Mouse (Mus musculus) embryo, embryonic 11 days (tissue): ENCODE measurements around the gene Phactr2.
A peak's percentile ranks its signal among the peaks of the same experiment; 100 is the strongest.

Experiments used
- DNase-seq: peaks from one replicate; pipeline ENCODE4 v3.0.0-alpha.2; 2015

Gene Phactr2

DNA sequence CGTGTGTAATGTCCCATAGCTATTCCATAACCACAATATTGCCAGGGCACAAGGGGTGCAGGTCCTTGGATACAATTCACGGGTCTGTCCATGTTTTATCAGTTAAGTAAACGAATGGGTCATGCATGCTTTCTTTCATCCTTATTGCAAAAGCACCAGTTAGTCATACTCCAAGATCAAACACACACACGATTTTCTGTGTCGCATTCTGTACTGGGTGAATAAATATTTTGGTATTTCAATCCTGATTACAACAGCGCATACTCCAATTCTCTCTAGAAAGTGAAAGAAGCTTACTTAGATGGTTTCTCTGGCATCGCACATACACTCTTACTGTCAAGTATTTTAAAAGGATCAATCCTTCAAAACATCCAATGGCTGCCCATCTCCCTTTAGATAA, 203.9 kb downstream of the Phactr2 start:
- DNase-seq: no peak

GRCm38 (mm10) chr10:13259251-13259650, 215.0 kb downstream of the Phactr2 start:
- DNase-seq: no peak

GRCm38 (mm10) chr10:13256196-13256595, 218.0 kb downstream of the Phactr2 start:
- DNase-seq: peak; percentile 22

GRCm38 (mm10) chr10:13250280-13250679, 223.9 kb downstream of the Phactr2 start:
- DNase-seq: no peak

DNA sequence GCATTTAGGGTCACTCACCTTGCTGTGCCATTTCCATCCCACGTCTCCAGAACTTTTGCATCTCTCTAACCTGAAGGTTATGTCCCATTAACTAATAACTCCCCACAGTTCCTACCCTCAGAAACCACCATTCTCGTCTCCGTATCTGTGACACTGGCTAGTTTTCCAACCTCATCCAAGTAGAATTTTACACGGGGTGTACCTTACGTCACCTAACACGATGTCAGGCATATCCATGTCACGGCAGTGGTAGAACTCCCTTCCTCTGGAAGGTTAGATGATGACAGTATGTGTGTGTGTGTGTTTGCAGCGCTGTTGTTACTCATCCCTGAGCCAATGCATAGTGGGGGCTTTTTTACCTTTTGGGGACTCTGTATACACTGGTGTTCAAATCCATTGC, 225.1 kb downstream of the Phactr2 start:
- no peak for DNase-seq

- DNase-seq: no peak
Measured at GRCm38 (mm10) chr10:13245714-13246113, 228.5 kb downstream of the Phactr2 start.

- peak; percentile 4 for DNase-seq
Measured at GRCm38 (mm10) chr10:13244192-13244591, 230.0 kb downstream of the Phactr2 start.

- no peak for DNase-seq
Measured at GRCm38 (mm10) chr10:13240431-13240830, 233.8 kb downstream of the Phactr2 start.

GRCm38 (mm10) chr10:13238188-13238587, 236.0 kb downstream of the Phactr2 start:
- DNase-seq: no peak

GRCm38 (mm10) chr10:13236866-13237265, 237.3 kb downstream of the Phactr2 start:
- no peak for DNase-seq

- DNase-seq: no peak
Measured at GRCm38 (mm10) chr10:13234503-13234902, 239.7 kb downstream of the Phactr2 start.

- DNase-seq: no peak
Measured at GRCm38 (mm10) chr10:13233941-13234340, 240.3 kb downstream of the Phactr2 start.

DNA sequence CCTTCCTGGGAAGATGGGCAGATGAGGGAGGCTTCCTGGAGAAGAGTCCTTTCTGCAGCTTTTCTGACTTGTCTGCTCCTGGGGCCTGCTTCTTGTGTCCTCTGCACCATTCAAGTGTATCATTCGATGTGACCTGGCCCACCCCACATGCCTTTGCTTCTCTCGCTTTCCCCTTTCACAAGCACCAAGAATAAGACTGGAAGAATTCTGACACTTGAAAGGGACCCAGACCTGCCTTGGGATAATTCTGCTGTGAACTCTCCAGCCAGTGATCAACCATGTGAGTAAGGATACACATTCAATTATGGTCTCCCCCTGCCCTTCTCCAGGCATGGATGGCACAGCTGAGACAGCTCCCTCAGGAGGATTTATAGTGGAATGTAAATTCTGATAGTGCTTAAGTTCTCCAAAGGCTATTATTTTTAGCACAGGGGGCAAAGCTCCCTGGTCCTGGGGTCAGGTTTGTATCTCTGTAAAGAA, 241.0 kb downstream of the Phactr2 start:
- no peak for DNase-seq

- peak; percentile 16 for DNase-seq
Measured at GRCm38 (mm10) chr10:13232443-13233142, 241.6 kb downstream of the Phactr2 start.

- no peak for DNase-seq
Measured at GRCm38 (mm10) chr10:13230716-13231115, 243.5 kb downstream of the Phactr2 start.

- no peak for DNase-seq
Measured at GRCm38 (mm10) chr10:13225377-13226063, 248.7 kb downstream of the Phactr2 start.

GRCm38 (mm10) chr10:13222135-13222534, 252.1 kb downstream of the Phactr2 start:
- no peak for DNase-seq

- DNase-seq: no peak
Measured at GRCm38 (mm10) chr10:13220061-13220460, 254.2 kb downstream of the Phactr2 start.

DNA sequence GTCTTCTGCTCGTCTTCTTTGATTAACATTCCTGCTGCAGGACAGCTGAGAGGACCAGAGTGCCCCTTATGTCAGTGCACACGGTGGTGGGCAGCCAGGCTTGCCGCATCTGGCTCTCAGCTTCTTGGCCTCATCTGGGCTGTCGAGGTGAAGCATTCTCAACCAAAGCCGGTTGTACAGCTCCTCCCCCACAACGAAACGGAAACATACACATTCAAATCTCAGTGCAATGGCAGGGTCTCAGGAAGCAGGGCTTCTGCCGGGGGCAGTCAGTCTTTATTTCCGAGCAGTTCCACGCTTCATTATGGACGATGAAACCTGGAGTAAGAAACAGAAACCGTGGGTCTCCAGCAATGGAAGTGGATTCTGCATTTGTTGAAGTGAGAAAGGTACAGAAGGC, 260.3 kb downstream of the Phactr2 start:
- no peak for DNase-seq

GRCm38 (mm10) chr10:13212829-13213228, 261.4 kb downstream of the Phactr2 start:
- no peak for DNase-seq

DNA sequence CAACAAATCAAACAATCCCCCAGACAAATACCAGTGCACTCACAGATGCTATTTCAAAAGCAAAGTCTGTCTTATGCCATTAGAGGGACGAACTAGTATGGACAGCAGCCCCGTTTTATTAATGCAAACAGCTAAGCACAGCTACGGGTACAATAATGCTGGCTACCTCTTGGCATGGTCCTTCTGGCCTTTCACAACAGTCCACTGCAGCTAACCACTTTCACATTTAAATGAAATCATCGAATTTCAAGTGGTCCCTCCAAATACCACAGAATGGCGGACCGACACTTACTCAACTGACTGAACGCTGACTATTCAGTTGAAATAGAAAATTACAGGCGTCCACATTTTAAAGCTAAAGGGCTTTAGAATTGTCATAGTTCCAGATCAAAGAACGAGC, 261.9 kb downstream of the Phactr2 start:
- no peak for DNase-seq

DNA sequence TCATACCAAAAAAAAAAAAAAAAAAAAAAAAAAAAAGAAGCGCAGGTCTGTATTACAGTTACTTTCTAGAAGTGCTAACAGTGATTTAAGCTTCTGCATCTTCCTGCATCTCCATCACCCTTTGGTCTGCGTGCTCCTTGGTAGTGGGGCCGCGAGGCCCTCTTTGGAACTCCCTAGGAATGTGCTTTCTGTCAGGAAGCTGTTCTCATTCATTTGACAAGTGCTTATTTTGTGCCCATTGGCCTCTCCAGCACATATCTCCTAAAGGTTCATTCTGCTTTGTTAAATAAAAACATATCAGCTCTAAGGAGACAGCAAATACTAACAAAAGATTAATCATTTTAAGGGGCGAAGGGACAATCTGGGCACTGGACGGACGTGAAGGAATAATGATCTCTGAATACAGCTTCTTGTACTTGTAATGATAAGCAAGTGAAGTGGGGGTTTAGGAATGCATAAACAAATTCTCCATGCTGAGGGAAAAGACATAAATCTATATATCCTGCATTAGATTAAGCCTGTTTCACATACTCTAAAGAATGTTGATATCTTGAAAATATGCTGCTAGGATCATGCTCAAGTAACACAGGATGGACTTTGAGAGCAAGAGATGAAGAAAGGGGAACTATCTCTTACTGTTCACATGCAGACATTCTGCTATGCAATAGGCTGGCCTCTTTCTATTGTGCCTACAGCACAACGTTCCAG, 264.1 kb downstream of the Phactr2 start:
- DNase-seq: no peak

GRCm38 (mm10) chr10:13209506-13209905, 264.7 kb downstream of the Phactr2 start:
- DNase-seq: no peak

- DNase-seq: no peak
Measured at GRCm38 (mm10) chr10:13209061-13209460, 265.2 kb downstream of the Phactr2 start.
